Mouse (Mus musculus) layer of hippocampus, postnatal 36 days (tissue): Measurements from ENCODE around the gene Mettl24. TPM values are rescaled to one million over a fixed set of nuclear protein-coding genes. Genes with fewer than 3 reads are reported as not detected.
"Not testable (repeated sequence)": the region's sequence is repeated elsewhere in the genome, so short reads cannot be mapped to it uniquely, and the experiment has no call there.

Experiments
- DNase-seq, 2 experiments: peaks; one replicate each; pipeline ENCODE4 v3.0.0; 2022
- total RNA-seq, 2 experiments: library from RNA; stranded (reverse); gene quantifications; 2 replicates each; pipeline ENCODE4 v1.2.3; 2021

The Mettl24 gene
- total RNA-seq, 2 experiments from 2014 or later, result 1.9 to 3.0 TPM

DNA sequence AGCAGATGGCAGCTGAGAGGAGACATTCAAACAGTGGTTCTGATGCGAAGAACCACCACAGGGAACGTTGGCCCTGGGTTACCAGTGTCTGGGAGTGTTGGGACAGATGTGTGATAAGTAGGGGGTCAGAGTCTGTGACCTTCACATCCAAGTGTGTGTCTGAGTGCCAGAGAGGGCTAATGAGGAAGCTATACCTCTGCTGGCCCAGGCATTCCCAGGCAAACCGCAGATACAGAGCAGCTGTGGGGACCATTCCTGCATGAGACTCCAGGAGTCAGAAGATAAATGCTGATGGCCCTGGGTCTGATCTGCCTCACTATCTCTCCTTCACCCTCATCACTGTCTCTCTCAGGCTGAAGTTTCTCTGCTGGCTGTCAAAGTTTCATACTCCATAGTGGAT, 57.6 kb downstream of the Mettl24 start:
- DNase-seq, result no peak

DNA sequence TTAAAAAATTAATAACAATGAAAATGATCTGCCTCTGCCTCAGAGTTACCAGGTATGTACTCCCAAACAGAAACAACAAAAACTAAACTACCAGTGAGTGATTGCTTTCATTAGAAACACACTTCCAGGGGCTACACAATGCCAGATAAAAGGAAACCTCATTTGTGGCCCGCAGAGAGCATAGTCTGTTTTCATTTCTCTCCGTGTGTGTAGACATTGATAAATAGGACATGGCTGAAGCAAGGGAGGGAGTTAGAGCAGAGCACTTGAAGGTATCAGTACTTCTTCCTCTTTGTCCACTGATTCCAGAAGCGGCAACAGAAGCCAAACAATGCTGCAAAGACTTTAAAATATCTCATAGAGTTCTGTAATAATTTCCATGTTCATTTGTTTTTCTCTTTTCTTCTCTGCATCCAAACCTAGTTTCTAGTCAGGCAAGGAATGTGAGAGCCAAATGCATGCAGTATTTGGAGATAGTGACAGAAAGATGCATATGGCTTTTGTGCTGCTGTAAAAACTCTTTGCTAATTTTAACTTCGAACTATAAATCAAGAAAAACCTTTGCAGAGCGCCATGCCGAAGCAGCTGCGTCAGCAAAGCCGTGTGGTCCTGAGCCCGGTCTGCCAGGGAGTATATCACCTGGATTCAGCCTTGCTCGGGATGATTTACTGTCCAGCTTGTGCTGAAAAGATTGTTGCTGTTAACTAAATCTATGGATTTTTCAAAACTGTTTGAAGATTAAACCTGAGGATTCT, 67.4 kb downstream of the Mettl24 start:
- no peak for DNase-seq

DNA sequence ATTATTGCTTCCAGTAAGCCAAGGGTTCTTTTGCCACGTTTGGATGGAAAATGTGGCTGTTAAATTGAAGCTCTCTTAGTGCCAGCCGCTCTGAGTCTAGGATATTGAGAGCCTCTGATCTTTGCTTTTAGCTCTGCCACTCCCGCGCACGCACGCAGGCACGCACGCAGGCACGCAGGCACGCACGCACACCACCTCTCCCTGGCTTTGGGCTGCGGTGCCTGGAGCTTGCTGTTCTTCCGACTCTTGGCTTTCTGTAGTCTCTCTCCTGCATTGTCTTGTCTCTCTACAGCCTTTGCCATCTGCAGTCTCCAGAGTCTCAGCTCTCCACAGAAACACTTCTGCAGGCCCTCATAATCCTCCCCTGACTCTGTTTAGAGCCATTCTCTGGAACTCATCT, 68.1 kb downstream of the Mettl24 start:
- DNase-seq, result no peak

DNA sequence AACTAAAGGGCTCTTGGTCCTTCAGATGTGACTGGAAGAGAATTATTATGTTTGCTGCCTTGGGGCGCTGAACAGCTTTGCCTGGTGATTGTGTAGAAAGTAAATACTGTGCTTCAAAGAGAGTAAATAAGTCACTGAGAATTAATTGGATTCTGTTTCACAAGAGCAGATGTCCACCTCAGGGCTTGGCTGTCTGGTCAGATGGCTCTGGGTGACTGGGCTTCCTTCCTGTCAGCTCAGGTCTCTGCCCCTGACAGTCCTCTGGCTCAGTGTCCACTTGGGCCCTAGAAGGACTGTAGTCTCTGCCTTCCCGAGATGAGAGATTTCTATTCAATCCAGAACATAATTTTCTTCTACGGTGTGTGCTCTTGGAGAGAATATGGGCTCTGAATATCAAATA, 70.0 kb downstream of the Mettl24 start:
- no peak for DNase-seq

DNA sequence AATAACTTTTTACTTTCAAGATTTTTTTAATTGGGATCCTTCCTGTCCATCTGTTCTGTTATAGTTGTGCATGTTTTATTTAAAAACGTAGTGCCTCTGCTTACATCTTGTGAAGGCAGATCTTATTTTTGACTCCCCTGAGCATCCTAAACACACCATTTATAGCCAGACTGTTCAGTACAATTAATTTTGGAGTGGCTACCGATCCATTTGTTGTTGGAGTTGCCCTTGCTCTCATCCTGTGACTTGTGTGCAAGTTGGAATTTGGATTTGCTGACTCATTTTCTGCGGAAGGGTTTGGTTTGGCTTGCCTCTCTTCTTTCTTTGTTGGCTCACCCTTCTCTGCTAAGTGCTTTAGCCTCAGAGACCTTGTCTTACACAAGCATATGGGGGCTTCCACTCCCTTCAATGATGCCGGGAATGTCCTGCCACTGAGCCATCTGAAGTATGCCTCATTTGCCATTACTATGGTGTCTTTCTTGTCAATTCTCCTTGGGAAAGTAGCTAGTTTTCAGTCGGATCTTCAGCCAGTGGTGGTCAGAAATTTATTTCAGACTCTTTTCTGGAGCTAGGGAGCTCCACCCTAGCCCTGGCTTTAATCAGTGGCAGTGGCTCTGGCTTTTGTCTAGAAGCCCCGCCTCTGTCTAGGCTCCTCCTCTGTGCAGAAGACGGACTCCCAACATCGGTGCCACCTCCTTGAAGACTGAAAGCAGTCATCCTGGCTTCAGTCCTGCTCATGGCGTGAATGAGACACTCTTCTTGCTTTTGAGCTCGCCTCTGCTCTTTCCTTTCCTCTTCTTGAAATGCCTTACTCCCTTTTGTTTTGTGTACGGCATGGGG, 75.3 kb downstream of the Mettl24 start:
- no peak for DNase-seq

DNA sequence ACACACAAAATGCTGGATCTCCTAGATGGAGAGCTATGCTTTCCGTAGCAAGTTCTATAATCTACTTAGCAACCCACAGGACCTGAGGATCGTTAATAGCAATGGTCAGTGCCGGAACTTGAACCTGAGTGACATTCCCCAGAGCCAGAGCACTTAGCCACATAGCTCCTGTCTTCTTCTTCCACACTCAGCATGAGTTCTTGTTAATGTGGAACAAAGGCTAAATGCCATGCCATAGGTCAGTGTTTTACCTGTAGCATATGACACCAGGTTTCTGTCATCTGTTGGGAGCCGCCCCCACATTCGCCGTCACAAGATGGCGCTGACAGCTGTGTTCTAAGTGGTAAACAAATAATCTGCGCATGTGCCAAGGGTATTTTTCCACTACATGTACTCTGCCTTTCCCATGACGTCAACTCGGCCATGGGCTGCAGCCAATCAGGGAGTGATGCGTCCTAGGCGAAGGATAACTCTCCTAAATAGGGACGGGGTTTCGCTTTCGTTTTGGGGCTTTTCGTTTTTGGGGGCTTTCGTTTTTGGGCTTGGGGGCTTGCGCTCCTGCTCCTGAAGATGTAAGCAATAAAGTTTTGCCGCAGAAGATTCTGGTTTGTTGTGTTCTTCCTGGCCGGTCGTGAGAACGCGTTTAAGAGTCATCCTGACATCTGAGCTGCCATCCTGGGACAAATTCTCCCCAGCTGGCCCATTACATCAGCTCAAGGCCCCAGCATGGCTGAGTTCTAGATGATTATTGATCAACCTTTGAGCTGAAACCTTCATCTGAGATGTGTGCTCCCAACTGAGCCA, 76.5 kb downstream of the Mettl24 start:
- DNase-seq, result not testable (repeated sequence)

DNA sequence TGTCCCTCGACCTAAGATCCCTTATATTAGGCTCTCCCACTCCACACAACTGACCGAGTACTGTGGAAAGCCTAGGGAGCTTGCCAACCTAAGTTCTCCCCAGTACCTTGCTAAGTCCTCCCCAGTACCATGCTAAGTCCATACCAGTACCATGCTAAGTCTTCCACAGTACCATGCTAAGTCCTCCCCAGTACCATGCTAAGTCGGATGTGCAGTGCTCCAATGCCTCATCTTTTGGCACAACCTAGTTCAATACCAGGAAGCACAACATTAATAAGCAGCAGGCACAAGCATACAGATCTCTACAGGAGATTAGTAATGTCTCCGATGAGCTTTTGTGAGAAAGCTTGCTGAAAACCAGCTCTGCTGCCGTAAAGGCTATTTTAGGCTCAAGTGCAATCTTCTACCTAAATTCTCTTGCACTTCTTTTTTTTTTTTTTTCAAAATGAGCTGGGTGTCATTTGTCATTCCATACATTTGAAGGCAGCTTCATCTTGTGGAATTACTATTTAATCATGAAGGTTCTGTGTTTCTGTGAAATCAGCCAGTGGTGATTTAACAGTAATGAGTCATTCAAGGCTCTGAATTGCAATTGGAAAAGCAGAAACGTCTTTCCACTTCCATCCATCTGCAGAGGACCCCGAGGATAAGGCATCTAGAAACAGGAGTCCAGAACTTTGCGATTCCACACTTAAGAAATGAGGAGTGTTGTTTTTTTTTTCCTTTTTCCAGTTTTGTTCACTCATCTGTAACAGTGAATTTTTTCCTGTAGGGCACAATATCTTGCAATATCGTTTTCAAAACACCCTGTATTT, 77.3 kb downstream of the Mettl24 start:
- DNase-seq, result no peak

DNA sequence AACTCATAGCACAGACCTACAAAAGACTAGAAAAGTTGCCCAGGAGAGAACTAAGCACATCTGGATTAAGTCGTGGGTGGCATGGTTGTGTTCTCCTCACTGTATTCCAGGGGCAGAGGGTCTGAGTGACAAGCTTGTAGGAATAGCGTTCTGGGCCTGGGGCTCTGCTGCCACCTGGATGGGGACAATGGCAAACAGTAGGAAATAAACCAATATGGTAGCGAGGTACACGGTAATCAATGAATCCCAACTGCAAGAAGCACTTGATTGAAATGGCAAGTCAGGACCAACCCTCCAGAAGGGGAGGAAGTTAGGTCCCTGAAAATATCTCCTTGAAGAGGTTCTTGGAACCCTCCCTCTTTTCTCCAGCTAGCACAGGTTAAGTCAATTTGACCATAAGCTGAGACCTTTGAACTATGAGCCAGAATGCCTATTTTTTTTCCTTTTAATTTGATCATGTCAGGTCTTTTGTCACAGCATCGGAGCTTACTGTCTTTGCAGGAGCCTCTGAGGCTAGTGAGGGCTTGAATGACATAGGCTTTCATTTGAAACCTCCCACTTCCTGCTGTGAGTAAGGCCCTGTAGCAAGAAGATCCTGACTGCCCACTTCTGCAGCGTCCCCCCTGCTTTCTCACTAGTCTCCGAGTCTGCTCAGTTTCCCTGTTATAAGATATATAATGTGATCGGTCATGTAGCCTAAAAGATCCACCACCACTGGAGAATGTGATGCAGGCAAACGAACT, 78.1 kb downstream of the Mettl24 start:
- no peak for DNase-seq

DNA sequence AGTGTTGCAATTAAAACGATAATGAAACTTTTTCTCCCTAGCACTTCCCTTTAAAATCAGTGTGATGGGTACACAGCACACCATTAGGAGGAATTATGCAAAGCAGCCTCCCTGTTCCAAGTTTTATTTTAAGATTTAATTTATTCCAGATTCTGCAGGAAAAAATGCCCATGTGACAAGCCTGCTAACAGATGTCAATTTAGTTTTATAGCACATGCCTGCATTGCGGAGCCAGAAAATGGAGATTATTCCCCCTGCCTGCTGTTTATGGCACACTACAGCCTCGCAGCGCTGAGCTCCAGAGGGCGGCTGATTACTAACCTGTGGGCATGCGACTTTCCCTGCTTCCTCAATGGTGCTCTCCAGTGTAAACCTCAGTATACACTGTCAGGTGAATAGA, 79.5 kb downstream of the Mettl24 start:
- DNase-seq, result peak; percentile 66 to 74

DNA sequence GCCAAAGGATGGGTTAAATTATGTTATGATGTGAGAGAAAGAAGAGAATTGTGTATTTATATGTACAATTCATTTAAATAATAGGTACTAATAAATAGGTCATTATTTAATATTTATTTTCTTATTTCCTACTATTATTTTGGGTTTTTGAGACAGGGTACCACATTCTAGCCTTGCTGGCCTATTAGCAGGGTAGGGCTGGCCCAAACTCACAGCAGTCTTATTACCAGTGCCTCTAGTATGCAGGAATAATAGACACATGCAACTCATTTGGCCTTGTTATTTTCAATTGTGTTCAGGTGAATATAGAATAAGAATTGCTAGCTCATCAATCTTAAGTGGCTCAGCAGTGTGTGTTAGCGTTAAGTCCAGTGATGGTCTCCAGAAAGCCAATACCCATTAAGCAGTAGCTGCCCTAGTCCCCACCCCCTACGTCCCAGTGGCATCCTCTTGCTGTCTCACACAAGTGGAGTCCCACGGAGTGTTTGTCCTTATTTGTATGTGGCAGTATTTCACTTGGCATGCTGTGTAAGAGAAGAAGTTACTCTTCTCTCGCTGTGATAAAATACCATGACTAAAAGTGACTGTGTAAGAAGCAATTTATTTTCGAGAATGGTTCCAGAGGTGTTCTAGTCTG, 80.1 kb downstream of the Mettl24 start:
- DNase-seq, result no peak

DNA sequence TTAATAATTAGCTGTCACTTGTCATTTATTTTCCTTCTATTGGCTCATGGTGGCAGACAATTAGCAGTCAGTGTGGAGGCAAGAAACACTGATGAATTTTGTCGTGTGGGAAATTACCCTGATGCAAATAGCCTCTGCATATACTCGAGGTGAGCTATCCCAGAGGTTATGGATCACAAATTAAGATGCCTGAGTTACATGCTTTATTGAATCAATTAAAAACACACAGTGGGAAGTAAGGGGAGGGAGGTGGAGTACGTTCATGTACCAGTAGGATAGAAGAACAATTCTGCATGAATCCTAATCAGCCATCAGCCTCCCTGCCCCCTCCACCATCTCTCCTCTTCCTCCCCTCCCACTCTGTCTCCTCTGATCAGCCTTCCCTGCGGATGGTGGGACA, 89.2 kb downstream of the Mettl24 start:
- no peak for DNase-seq

DNA sequence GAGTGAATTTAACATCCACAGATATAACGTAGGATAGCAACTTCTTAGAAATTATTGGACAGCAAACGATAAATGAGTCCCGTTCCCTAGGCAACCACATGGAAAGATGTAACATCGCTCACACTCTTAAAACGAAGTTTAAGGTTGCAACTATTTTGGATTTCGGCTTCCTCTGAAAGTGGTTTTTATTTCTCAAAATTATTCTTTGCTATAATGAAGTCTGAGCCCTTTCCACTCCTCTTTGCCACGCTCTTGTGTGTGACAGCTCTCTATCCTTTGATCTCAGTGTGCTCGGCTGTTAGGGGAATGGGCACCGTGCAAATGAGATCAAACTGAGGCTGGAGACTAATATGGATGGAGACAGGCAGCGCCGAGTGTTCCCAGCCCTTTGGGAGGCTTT, 92.1 kb downstream of the Mettl24 start:
- no peak for DNase-seq

DNA sequence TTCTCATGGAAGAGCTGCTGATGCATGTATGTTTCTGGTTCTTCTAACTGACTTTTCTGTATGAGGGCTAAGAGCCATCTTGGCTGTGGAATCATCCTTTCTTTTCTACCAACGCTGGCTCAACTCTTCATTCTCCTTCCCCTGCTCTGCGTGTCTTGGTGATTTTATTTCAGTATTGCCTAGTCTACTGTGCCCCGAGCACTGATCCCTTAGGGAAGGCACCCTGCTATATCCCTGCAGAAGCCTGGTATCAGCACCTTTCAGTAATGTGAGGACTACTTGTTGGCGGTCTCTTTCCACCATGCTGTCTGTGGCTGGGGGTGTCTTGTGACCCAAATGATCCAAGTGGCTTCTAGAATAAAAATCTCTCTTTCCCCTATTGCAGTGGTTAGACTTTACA, 92.6 kb downstream of the Mettl24 start:
- DNase-seq, result no peak

DNA sequence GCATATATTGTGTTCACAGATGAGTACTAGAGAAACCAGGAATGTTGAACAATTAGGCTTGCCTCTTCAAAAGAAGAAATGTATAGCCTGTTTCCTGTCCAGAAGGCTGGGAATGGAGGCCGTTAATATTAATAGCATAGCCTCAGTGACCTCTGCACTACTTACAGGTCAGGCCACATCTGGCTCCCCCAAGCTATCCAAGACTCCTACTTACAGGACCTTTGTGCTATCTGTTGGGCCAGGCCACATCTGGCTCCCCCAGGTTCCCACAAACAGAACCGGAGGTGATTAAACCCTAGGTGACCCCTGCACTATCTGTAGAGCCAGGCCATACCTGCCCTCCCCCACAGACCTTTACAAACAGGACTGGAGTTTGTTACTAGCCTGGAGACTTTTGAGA, 94.1 kb downstream of the Mettl24 start:
- no peak for DNase-seq

DNA sequence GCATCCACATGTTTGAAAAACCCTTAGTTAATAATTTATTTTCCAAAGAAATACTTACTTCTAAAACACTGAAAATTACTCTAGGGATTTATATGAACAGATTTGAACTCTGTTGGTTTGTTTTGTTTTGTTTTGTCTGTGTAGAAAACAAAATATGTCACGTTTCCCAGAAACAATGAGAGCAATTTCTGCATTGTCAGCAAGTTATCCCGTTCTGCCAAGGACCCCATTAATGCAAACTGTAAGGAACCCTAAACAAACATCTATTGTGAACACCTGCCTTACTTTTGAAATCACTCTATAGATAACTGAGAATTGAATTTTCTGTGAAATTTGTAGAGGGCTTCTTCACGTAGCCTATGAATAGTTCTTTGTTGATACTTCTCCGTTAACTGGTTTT, 95.4 kb downstream of the Mettl24 start:
- no peak for DNase-seq

DNA sequence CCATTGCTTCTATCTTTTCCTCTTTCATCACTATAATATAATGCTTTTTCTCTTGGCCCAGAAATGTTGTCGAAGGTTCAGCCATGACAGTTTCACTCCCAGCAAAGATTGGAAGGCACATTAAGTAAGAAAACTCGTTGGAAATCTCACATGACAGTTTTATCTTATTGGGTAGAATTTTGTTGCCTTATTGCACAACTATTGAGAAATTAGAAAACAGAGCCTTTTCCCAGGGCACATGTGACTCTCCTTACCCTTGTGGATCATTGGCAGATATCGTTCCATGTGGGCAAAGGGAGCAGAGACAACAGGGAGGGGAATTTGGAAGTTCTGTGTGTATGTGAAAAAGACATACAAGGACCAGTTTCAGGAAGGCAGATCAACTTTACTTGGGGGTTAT, 107.3 kb downstream of the Mettl24 start:
- no peak for DNase-seq

DNA sequence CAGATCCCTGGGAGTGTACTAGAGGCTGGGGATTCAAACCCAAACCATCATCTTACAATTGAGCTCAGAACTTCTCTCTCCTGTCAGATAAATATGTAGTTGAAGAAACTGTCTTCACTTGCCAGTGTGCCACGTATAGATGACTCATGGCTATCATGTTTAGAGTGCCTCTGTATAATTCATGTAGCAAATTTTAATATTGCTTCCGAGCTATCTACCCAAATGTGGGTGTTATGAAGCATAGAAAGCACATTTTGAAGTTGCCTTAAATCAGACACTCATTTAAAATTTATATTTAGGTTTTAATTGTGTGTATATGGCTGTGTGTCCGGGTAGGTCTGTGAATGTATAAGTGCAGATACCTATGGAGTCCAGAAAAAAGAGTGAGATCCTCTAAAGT, 109.0 kb downstream of the Mettl24 start:
- DNase-seq, result no peak

DNA sequence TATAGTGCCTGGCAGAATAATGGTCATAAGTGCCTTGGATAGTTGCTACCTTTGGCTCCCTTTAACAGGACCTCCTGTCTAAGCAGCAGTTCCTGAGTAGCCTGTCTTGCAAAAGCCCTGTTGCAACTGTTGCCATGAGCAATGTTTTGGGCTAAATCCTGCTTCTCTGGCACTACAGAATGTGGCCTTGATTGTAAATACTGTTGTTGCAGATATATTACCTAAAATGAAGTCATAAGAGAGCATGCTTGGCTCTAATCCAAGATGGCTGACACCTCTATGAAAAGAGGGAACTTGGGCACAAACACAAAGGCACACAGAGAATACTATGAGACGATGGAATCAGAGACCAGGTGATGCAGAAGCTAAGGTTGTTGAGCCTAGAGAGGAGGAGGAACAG, 122.1 kb downstream of the Mettl24 start:
- DNase-seq, result no peak

DNA sequence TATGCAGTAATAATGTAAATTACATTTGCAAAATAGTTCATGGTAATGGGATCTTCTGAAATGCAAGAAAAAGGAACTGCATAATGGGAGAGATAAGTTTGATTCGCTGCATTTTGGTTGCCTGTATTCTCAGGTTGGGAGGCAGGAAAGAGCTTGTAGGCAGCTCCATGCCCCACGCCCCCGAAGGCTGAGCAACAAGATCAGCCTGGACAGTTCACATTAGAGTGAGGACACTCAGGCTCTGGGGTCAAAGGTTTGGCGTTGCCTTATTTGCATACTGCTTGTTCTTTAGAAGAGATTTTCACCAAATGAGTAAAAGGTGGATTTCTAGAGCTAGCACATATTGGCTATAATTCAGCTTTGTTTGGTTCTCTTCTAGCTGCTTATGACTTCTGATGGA, 123.1 kb downstream of the Mettl24 start:
- no peak for DNase-seq

DNA sequence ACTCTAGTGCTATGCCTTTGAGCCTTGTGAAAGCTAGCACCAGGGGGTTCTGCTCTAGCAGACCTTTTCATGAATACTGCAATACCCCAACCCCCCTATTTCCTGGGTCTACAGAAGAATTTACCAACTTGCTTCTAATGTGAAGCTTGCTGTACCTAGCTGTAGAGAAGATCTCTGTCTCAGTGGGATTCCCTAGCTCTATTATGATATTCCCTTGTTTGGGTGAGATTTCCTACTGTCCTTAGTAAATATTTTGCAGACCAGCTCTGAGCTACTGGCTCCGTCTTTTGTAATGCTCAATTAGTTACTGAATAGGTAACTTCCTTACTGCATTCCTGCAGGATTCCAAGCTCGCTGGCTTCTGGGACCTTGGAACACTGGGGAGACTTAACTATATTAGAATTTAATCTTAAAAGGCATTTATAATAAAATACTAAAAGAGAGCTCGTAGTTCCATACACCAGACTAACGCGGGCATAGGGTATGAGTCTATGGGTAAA, 126.4 kb downstream of the Mettl24 start:
- DNase-seq, result not testable (repeated sequence)

DNA sequence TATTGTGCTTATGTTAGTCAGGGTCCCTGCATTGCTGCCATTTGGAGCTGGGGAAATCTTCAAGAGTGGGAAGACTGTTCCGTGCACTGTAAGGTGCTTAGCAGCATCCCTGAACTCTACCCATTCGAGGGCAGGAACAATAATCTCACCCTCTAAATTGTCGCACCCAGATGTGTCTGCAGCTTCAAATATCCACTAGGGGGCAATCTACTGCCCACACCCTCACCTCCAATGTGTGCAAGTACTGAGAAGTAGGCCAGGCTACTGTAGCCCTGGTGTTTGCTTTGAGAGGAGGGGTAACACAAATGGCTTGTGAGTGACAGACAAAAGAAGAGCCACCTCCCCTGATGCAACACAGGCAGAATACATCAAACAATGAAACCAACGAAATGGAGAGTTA, 130.5 kb downstream of the Mettl24 start:
- no peak for DNase-seq
